Mouse (Mus musculus): ENCODE results near the gene Klhdc9. TPM values are rescaled to one million over a fixed set of nuclear protein-coding genes. Genes with fewer than 3 reads are reported as not detected.

The Klhdc9 gene
- total RNA-seq (2022): under 1 TPM in 1 of 4 experiments, not detected in 3; 0.16 TPM

DNA sequence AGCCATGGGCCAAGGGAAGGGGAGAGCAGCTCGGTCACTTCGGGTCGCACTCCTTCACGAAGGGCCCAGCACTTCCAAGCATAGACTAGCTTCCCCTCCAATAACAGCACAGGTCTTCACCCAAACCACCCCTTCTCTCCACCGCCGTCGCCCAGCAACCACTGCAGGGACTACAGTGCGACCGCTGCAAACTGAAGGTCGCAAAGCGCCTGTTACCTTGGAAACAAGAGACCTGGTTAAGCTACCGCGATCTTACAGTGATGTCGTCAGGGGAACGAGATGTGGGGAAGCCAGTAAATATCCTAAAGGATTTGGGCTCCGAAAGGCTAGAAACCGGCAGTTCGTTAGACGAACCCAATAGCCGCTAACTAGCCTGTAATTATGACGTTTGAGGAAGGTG, at the start of gene Klhdc9:
Gene Klhdc9, minus strand, starts transcription at position 143 of the 400 bp plus-strand sequence.
- DNase-seq (ENCODE audit: low spot score): peak; percentile 58

- DNase-seq (ENCODE audit: low spot score): no peak
Observed at GRCm38 (mm10) chr1:171410231-171410630, 49.6 kb upstream of the Klhdc9 start.

DNA sequence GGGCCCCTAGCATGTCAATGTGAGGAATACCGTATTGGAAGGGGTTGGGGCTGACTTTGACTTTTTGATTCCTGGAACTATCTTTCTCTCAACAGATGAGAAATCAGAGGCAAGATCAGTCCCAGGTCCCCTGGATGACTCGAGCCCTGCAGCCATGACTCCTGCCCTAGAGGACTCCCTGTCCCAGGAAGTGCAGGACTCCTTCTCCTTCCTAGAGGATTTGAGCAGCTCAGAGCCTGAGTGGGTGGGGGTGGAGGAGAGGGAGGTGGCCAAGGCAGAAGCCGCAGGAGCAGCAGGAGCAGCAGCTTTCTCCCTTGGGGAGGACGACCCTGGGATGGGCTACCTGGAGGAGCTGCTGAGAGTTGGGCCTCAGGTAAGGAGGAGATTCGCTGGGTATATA, 46.7 kb upstream of the Klhdc9 start:
- DNase-seq (ENCODE audit: low spot score): no peak

GRCm38 (mm10) chr1:171402991-171403390, 42.4 kb upstream of the Klhdc9 start:
- no peak for DNase-seq (ENCODE audit: low spot score)

- no peak for DNase-seq (ENCODE audit: low spot score)
Observed at GRCm38 (mm10) chr1:171401821-171402220, 41.2 kb upstream of the Klhdc9 start.

DNA sequence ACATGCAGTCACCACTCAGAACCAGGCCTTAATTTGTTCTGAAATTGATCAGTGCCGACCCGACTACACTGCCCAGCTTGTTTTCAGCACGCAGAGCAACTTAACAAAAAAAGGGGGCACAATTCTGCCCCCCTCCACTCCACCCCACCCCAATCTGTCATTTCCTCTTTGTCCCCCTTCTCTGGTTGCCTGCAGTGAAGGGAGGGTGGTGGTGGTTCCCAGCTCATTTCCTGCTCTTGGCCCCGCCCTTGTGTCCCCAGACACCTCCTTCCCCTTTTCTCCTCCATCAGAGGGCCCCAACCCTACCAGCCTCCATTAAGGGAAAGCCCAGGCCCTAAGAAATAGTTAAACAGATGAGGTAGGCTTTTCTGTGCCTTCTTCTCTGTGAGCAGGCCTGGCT, 29.5 kb upstream of the Klhdc9 start:
- DNase-seq (ENCODE audit: low spot score): peak; percentile 29

DNA sequence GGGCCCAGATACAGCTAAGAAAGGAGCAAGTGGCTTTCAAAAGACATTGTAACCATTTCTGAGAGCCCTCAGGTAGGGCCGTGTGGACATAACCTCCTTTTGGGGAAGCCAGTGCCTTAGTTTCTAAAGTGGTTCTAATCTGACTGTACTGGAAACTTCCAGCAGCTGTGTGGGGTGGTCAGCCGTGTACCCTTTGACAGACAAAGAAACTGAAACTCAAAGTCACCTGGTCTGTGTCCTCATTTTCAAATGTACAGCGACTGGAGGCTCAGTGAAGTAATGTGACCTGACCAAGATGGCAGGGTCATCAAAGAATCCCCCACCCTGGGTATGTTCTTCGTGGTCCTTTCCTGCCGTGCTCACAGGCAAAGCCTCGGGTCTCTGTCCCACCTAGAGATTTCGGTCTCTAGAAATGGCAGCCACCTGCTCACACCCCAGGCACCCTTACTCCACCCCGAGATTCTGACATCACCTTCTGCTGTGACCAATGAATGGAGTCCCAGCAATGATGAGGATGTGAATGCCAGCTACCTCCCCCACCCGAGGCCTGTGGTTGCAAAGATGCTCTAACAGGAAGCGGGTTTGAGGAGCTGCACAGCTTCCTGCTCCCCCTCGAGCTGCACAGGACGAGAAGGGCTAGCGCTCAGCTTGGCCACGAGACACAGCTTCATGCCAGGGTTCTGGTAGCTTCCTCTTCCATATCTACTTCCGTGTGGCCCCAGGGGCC, 27.9 kb upstream of the Klhdc9 start, which contains the start of gene Arhgap30:
Gene Arhgap30, plus strand, starts transcription at position 579 of the 727 bp plus-strand sequence.
- peak; percentile 59 for DNase-seq (ENCODE audit: low spot score)

GRCm38 (mm10) chr1:171387099-171387498, 26.5 kb upstream of the Klhdc9 start:
- no peak for DNase-seq (ENCODE audit: low spot score)

- no peak for DNase-seq (ENCODE audit: low spot score)
Observed at GRCm38 (mm10) chr1:171385171-171385570, 24.6 kb upstream of the Klhdc9 start.

- no peak for DNase-seq (ENCODE audit: low spot score)
Observed at GRCm38 (mm10) chr1:171384361-171384760, 23.8 kb upstream of the Klhdc9 start.

DNA sequence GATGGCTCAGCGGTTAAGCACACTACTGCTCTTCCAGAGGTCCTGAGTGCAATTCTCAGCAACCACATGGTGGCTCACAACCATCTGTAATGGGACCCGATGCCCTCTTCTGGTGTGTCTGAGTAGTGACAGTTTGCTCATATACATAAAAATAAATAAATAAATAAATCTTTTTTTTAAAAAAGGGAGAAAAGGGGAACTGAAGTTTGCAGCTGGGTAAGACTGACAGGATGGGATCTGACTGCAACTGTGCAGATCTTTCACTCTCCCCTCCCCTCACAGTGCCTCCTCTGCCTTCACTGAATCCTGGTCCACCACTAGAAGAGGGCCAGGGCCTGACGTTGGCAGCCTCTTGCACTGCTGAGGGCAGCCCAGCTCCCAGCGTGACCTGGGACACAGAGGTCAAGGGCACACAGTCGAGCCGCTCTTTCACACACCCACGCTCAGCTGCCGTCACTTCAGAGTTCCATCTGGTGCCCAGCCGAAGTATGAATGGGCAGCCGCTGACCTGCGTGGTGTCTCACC, 21.6 kb upstream of the Klhdc9 start:
- DNase-seq (ENCODE audit: low spot score): no peak

DNA sequence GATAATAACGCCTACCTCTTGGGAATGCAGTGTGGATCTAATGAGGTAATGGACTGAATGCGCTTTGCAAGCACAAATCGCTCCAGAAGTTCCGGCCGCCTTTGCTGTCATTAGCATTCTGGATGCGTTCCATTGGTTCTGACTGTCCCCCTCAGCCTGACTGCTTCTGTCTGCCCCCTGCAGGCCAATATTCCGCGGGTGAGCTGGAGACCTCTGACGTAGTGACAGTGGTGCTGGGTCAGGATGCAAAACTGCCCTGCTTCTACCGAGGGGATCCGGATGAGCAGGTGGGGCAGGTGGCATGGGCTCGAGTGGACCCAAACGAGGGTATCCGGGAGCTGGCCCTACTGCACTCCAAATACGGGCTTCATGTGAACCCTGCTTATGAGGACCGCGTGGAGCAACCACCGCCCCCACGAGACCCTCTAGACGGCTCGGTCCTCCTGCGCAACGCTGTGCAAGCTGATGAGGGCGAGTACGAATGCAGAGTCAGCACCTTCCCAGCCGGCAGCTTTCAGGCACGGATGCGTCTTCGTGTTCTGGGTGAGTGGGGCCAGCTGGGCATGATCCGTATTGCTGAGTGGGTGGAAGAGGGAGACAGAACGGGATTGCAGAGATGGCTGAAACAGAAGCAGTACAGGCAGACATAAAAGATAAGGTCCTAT, 19.5 kb upstream of the Klhdc9 start:
- DNase-seq (ENCODE audit: low spot score): peak; percentile 80

DNA sequence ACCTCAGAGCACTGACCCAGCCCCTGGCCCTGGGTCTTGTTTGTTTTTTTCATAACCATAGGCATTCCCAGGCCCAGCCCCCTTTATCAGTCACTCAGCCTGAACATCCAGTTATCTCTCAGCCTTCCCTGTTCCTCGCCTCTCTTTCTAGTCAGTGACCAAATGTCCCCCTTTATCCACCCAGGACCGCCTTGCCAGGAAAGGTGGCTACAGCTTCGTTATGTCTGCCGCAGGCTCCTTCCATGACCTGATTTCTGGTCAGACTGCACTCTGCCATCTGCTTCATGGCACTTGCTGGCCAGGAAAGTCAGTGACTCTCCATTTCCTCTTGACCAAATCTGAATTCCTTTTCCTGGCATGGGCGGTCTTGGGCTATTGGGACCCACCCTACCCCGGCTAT, 17.7 kb upstream of the Klhdc9 start:
- DNase-seq (ENCODE audit: low spot score): no peak

- no peak for DNase-seq (ENCODE audit: low spot score)
Observed at GRCm38 (mm10) chr1:171375646-171376097, 15.1 kb upstream of the Klhdc9 start.

- no peak for DNase-seq (ENCODE audit: low spot score)
Observed at GRCm38 (mm10) chr1:171373946-171374345, 13.3 kb upstream of the Klhdc9 start.

DNA sequence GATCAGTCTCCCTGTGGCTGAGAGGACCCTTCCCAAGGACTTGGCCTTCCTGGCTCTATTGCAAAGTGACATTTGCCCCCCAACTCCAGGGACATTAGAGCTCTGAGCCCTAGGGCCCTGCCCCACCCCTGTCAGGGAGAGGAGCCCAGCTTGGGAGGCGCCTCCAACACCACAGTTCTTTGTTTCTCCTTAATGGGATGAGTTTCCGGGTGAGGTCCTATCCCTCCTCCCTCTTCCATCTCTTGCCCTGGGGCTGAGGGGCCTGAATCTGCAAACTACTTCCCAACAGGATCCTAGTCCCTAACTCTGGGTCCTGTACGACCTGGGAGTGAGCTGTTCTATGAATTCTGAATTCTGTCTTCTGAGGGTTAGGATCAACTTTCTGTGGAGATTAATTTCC, 12.3 kb upstream of the Klhdc9 start:
- no peak for DNase-seq (ENCODE audit: low spot score)

DNA sequence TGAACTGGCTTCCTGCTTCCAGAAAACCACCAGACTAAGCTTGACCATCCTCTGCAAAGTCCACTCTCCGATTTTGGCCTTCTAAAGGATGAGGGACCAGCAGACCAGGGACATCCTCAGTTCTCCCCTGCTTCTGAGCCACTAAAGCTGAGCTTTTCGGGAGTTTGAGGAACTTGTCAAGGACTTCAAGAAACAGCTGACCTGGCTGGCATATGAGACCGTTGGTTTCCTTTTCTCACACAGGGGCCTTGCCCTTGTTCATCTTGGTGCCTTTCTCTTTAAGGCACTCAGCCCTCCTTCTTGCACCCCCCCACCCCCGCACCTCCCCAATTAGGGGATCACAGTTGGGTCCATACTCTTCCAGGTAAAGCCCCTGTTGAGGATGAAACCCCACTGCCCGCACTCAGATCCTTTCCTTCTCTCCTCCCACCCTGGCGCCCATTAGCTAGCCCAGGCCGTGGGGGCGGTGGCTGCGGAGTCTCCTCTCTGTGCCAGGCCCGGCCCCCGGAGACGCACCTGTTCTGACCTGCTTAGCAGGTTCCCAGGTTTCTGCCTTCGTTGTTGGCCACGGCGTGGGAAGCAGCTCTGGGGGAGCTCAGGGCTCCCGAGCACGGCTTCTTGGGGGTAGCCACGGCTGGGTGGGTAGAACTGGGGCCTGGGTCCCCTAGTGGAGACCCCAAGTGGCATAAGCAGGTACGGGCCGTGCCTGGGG, 9.4 kb upstream of the Klhdc9 start, which contains the start of gene Nectin4:
Gene Nectin4, plus strand, starts transcription at position 255 of the 712 bp plus-strand sequence.
- DNase-seq (ENCODE audit: low spot score): no peak

GRCm38 (mm10) chr1:171365934-171366333, 5.3 kb upstream of the Klhdc9 start:
- no peak for DNase-seq (ENCODE audit: low spot score)

DNA sequence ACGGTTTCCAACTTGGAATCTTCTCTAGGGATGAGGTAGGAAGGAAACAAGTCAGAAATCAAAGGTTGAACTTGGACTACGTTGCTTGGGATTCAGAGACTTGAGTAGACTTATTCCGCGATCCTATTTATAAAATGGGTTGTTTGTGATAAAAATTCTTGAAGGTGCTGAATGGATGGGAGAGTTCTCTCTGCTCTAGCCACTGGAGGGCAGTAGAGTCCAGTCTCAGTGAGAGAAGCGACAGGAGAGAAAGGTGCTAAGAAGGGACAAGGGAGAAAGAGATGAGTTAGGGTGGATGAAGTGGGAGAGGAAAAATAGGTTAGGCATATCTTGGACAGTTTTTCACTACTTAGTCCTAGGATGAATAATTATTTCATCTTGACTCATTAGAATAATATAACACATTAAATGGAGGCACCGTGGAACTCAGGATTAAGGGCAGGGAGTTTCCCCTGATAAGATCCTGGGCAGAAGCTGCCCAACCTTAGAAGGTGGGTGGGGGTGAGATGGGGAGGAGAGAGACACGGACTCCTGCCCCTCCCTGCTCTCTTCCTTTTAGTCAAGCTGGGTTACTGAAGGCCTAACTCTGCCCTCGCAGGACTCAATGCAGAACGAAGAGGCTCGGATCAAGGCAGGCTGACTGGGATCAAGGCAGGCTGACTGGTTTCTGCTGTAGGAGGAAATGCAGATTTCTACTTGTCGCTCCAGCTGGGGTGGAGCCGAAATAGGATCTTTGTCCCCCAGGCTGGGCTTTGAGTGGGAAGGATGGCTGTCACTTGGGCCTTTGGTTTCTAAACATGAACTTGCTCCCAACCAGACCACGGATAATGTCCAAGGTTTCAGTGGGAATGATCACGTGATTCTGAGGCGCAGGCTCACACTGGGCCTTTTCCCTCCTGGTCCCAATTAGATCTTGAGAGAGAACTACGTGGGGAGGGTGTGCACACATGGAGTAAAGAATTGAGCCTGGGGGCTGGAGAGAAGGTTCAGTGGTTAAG, 807 bp upstream of the Klhdc9 start:
- peak; percentile 75 for DNase-seq (ENCODE audit: low spot score)

DNA sequence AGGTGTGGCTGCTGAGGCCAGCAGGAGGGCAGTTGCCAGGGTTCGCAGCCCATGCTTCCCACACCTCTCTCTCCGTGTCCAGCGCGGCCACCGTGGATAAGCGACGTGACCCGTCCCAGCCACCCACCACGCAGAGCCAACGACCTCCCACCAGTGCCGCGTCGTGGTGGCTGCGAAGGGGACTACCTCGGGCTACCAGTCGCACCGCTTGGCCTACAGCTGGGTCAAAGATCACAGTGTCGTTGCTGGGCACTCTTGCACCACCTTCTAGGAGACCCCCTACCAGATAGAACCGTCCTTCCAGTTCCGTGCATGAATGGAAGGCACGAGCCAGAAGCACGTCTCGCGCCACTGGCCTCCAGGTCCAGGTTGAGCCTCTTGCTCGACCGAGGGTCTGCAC, 345 bp downstream of the Klhdc9 start:
- no peak for DNase-seq (ENCODE audit: low spot score)

- DNase-seq (ENCODE audit: low spot score): no peak
Observed at GRCm38 (mm10) chr1:171358421-171358820, 2.2 kb downstream of the Klhdc9 start.

Data from heart, adult 8-10 months (tissue).